Mouse (Mus musculus) heart, embryonic 16.5 days (tissue): Measurements from ENCODE around the gene Thada. TPM values are rescaled to one million over a fixed set of nuclear protein-coding genes. Genes with fewer than 3 reads are reported as not detected.
A peak's percentile ranks its signal among the peaks of the same experiment; 100 is the strongest.

Source experiments
- ATAC-seq: fragments of 200-750 bp; cut with Nextera tagmentation; replicated peaks from 2 replicates; pipeline ENCODE4 v1.8.0; 2017; ENCODE audit warnings: moderate number of reproducible peaks; ENCODE audit not compliant: insufficient read depth, low FRiP score; ENCODE audit errors: extremely low read depth
- H3K27ac ChIP-seq: fragments of 300-500 bp; sonication (generic); 2 replicates; pipeline ENCODE4 v1.5.1; 2014; ENCODE audit warnings: mild to moderate bottlenecking, low read length, control low read depth, moderate library complexity
- H3K27me3 ChIP-seq: fragments of 300-500 bp; sonication (generic); 2 replicates; pipeline ENCODE4 v1.6.1; 2014; ENCODE audit warnings: low read length, mixed read lengths; ENCODE audit not compliant: control insufficient read depth, insufficient read depth
- H3K36me3 ChIP-seq: fragments of 300-500 bp; sonication (generic); 2 replicates; pipeline ENCODE4 v1.6.1; 2014; ENCODE audit not compliant: control insufficient read depth, insufficient read depth
- H3K4me1 ChIP-seq: fragments of 300-500 bp; sonication (generic); 2 replicates; pipeline ENCODE4 v1.6.1; 2014; ENCODE audit warnings: low read length, mixed read lengths; ENCODE audit not compliant: control insufficient read depth, insufficient read depth
- H3K4me2 ChIP-seq: fragments of 300-500 bp; sonication (generic); 2 replicates; pipeline ENCODE4 v1.6.1; 2014; ENCODE audit warnings: low read depth, mild to moderate bottlenecking, control low read depth, low read length
- H3K4me3 ChIP-seq: fragments of 300-500 bp; sonication (generic); 2 replicates; pipeline ENCODE4 v1.5.1; 2014; ENCODE audit warnings: mild to moderate bottlenecking, control low read depth, low read length
- H3K9ac ChIP-seq: fragments of 300-500 bp; sonication (generic); 2 replicates; pipeline ENCODE4 v1.6.1; 2014; ENCODE audit warnings: low read length, control low read depth
- H3K9me3 ChIP-seq: fragments of 300-500 bp; sonication (generic); replicated peaks from 2 replicates; pipeline ENCODE4 v1.6.1; 2016; ENCODE audit warnings: low read length; ENCODE audit not compliant: control insufficient read depth
- WGBS: fragments of 180-500 bp; shearing (Covaris S2); extraction: QIAGEN DNeasy Blood & Tissue Kit; methylation state at CpG from one replicate; pipeline ENCODE4 v1.1.7; 2014; 5-methylcytosine and 5-hydroxymethylcytosine counted together
- polyA plus RNA-seq: library from polyadenylated mRNA; unstranded; fragments of >200 nt; fragmentation: Nextera tagmentation; extraction: Ambion mirVana; gene quantifications from 2 replicates; pipeline ENCODE4 v1.2.1, GENCODE M21; 2015

Gene Thada
- polyA plus RNA-seq, 1 experiment from 2014 or later: 4.8 TPM

DNA sequence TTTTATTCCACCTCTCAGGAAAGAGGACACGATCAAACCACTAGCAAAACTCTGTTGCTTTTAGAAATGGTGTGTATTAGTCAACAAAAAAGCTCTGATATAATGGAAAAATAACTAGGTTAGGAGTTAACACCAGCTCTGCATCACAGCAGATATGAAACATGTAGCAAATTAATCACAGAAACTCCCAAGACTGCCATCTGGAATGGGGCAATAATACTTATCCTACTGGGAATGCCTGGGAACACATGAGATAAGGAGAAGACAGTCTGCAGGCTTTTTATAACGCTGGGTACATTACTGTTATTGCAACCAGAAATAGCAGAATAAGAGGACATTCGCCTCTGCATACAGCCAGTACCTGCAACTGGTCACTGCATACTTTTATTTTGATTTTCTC lies 96.2 kb downstream of the Thada start:
- 34% methylated on average over 3 of the region's 3 CpGs for WGBS
- Histone ChIP-seq H3K4me2 (no peak overlapping the region), H3K4me3 (no peak overlapping the region), H3K27ac (0 out of 2 replicates have a peak overlapping the region, but pooled peaks have one; percentile 7), H3K27me3 (no peaks in the 10 kb centered on the region), H3K4me1 (peaks cover 36% of the 10 kb centered on the region), H3K9ac (no peak overlapping the region), H3K9me3 (no peaks in the 10 kb centered on the region), H3K36me3 (no peaks in the 10 kb centered on the region)
- no peak for ATAC-seq

DNA sequence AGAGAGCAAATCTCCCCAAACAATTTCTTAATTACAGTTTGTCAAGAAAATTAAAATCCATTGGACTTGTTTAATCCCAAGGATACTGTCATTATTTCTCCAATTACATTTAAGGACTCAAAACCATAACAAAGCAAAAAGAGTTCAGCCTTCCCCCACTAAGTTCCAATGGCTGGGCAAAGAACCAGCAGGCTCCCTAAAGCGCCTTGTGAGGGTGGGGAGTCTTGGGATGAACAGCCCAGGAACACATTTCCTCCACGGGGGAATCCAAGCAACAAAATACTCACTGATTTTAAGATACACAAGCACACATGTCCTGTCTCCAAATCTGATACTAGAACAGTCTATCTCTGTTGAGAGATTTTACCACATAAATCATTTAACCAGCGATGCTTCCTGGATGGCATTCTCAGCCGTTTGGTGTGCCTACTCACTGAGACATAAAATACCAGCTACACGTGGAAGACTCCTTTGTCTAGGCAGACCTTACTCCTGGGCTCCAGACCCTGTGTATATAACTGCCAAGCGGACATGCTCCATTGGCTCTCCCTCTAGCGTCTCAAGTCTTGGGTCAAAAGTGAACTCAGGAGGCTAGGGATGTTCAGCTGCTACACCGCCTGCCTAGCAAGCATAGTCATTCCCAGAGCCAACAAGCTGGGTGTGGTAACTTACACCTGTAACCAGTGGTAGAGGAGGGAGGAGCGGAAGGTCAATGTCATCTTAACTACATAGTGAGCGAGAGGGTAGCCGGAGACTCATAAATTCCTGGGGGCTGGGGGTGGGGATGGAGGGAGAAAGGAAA lies 97.6 kb downstream of the Thada start:
- WGBS: 73% methylated on average over 11 of the region's 11 CpGs
- Histone ChIP-seq H3K9me3 (no peaks in the 10 kb centered on the region), H3K27me3 (no peaks in the 10 kb centered on the region), H3K36me3 (no peaks in the 10 kb centered on the region), H3K4me1 (peaks cover 36% of the 10 kb centered on the region), H3K27ac (peak overlapping the region; percentile 31; the same call in 1 of the 2 replicates), H3K9ac (no peak overlapping the region), H3K4me3 (no peak overlapping the region), H3K4me2 (no peak overlapping the region)
- no peak for ATAC-seq

DNA sequence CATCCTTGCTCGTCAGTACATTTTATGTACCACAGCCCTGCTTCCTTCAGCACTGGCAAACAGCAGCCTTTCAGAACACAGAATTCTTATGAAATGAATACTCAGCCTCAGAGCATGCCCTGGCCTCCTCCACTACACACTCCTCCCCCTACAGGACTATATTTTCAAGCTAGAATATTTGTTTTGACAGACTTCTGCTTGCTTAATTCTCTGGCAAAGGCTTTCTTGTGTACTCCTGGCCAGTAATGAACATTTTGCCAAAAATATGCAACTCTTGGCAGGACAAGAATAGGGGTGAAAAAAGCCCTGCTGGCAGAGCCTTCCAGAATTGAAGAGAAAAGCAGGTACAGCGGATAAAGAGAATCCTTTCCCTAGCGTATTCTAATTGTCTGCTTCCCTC lies 98.3 kb downstream of the Thada start:
- Histone ChIP-seq H3K4me3 (no peak overlapping the region), H3K36me3 (no peaks in the 10 kb centered on the region), H3K9ac (no peak overlapping the region), H3K9me3 (no peaks in the 10 kb centered on the region), H3K27me3 (no peaks in the 10 kb centered on the region), H3K27ac (peak overlapping the region; percentile 27), H3K4me2 (no peak overlapping the region), H3K4me1 (peaks cover 35% of the 10 kb centered on the region)
- ATAC-seq: no peak
- 64% methylated on average over 3 of the region's 3 CpGs for WGBS

DNA sequence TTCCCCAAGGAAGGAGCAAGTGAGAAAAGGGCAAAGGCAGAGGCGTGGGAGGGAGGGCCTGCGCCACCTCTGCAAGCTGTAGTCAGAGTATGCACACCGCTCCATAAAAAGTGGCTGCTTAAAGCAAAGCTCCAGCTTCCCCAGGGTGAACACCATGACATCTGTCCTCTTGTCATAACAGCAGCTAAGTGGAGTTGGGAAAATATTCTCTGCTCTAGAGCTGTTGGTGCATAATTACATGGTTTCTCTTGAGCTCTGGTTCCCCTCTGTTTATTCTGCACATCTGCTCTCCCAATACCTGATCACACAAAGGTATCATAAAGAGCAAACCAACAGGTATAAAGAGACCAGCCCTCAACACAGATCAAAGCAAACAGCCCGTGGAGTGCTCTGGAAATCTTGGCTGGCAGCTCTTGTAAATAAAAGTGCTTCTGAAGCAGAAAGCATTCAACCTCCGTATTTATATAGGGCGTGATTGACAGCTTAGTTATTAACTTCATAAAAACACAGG lies 100.2 kb downstream of the Thada start:
- 0 out of 2 replicates have a peak overlapping the region, but pooled peaks have one; percentile 19 for H3K27ac ChIP-seq
- WGBS: 45% methylated on average over 6 of the region's 6 CpGs
- H3K9me3 ChIP-seq: no peaks in the 10 kb centered on the region
- H3K4me1 ChIP-seq: peaks cover 27% of the 10 kb centered on the region
- H3K9ac ChIP-seq: no peak overlapping the region
- no peaks in the 10 kb centered on the region for H3K27me3 ChIP-seq
- ATAC-seq: no peak
- H3K36me3 ChIP-seq: no peaks in the 10 kb centered on the region
- H3K4me3 ChIP-seq: no peak overlapping the region
- H3K4me2 ChIP-seq: no peak overlapping the region

DNA sequence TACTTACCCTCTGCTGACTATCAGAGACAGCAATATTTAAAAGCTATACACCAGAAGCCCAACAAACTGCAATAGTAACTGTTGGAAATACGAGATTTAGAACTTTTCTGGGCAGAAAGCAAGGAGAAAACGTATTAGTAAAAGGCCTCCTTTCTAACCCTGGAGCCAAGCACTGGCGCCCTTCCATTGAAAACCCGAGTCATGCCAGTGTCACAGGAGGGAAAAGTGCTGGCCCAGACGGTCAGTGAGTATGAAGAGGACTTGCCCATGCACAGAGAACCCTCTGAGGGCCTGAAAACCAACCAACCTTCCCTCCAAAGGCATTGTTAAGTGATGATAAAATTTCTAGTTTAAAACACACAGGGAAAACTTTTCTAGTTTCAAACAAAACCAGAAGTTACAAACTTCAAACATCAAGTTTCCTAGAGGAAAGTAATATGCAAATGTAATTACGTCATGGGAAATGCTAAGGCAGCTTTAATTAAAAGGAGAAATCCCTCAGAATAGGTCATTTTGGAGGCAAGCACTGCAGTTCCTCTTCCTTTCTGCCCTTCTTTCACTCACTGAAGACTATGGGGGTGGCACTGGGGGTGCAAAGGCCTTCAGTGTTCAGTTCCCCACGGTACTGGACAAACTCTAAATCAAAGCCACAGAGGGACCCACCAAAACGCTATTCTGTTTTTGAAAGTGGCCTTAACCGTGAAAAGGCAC lies 100.8 kb downstream of the Thada start:
- Histone ChIP-seq H3K36me3 (no peaks in the 10 kb centered on the region), H3K9me3 (no peaks in the 10 kb centered on the region), H3K4me3 (no peak overlapping the region), H3K9ac (no peak overlapping the region), H3K27ac (peak overlapping the region; percentile 19; the same call in 1 of the 2 replicates), H3K4me1 (peaks cover 22% of the 10 kb centered on the region), H3K4me2 (no peak overlapping the region), H3K27me3 (no peaks in the 10 kb centered on the region)
- no peak for ATAC-seq
- WGBS: 67% methylated on average over 9 of the region's 9 CpGs

DNA sequence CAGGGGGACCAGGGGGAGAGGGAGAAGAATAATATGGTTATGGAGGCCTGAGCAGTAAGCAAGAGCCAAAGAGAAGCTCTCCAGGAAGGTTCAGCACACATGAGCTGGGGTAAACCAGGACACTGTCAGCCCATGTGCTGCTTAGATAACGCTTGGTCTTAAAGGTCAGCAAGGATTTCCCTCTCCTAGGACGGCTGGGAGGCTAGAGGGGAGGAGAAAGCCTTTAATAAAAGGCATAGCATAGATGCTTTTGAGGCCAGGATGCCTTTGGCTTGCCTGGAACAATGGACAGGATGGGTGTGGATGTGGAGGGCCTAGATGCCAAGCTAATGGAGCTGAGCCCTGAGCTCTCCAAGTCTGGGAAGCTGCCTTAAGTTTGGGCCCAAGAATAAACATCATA lies 102.6 kb downstream of the Thada start:
- H3K27me3 ChIP-seq: no peaks in the 10 kb centered on the region
- no peak overlapping the region for H3K4me3 ChIP-seq
- WGBS: 31% methylated on average over 2 of the region's 2 CpGs
- H3K4me1 ChIP-seq: peaks cover 7% of the 10 kb centered on the region; the same call in 1 of the 2 replicates
- H3K27ac ChIP-seq: no peak overlapping the region; the same call in 1 of the 2 replicates
- ATAC-seq: peak; percentile 45; the same call in 1 of the 2 replicates
- no peak overlapping the region for H3K9ac ChIP-seq
- H3K36me3 ChIP-seq: no peaks in the 10 kb centered on the region
- no peaks in the 10 kb centered on the region for H3K9me3 ChIP-seq
- H3K4me2 ChIP-seq: no peak overlapping the region

DNA sequence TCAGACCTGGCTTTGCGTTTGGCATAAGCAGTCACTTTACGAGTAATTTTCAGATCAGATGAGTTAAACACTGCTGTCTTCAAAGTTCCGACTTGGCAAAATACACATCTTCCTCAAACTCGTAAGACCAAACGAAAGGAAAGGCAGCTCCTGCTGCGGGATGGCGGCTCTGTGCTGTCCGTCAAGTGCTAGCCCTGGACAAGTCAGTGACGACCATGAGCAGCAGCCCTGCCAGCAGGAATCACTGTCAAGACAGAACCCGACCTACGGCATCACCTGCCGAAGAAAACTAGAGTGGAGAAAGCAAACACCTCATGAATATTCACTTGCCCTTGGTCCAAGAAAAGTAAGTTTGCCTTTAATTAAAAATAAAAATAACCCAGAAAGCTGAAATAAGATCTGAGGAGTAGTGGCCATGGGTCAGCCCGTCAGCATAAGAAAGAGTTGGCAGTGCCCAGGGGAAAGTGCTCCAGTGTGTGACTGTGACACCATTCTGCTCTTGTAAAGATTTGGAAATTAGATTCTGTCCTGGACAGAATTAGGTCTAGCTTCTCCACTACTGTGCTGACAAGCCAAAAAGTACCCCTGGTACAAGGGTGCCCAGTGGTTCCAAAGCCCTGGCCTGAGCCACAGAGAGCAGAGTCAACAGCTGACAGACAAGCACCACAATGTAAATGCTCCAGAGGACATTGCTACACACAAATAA lies 103.3 kb downstream of the Thada start:
- H3K27ac ChIP-seq: no peak overlapping the region
- no peaks in the 10 kb centered on the region for H3K36me3 ChIP-seq
- H3K4me2 ChIP-seq: no peak overlapping the region
- 81% methylated on average over 13 of the region's 13 CpGs for WGBS
- H3K27me3 ChIP-seq: no peaks in the 10 kb centered on the region
- H3K4me3 ChIP-seq: no peak overlapping the region
- no peak overlapping the region for H3K9ac ChIP-seq
- ATAC-seq: no peak
- no peaks in the 10 kb centered on the region for H3K9me3 ChIP-seq
- peaks cover 6% of the 10 kb centered on the region; the same call in 1 of the 2 replicates for H3K4me1 ChIP-seq

DNA sequence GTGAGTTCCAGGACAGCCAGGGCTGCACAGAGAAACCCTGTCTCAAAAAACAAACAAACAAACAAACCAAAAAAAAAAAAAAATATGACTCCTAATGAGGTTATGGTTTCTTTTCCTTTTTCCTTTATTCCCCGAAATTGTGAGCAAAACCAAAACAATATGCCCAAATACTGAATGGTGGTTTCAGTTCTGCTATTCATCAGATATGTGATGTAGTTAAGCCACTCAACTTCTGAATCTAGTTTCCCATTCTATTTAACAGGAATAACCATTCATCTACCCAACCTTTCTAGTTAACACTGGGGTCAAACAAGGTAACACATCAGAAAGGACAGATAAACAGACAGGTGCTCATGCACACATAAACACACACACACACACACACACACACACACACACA lies 105.0 kb downstream of the Thada start:
- no peak overlapping the region for H3K9ac ChIP-seq
- no peak for ATAC-seq
- H3K4me2 ChIP-seq: no peak overlapping the region
- H3K27me3 ChIP-seq: no peaks in the 10 kb centered on the region
- no peaks in the 10 kb centered on the region for H3K36me3 ChIP-seq
- H3K27ac ChIP-seq: no peak overlapping the region
- H3K9me3 ChIP-seq: no peaks in the 10 kb centered on the region
- H3K4me1 ChIP-seq: peaks cover 5% of the 10 kb centered on the region; the same call in 1 of the 2 replicates
- 83% methylated on average over 1 of the region's 1 CpGs for WGBS
- H3K4me3 ChIP-seq: no peak overlapping the region
